Mouse (Mus musculus) hindbrain, embryonic 11.5 days (tissue): ENCODE data around the gene Cacnb2. TPM values are rescaled to one million over a fixed set of nuclear protein-coding genes. Genes with fewer than 3 reads are reported as not detected.

ENCODE experiments used
- ATAC-seq: fragments of 200-750 bp; cut with Nextera tagmentation; 2 replicates; pipeline ENCODE4 v1.8.0; 2017; ENCODE audit warnings: mild to moderate bottlenecking, moderate TSS enrichment, moderate library complexity; ENCODE audit not compliant: low FRiP score
- DNase-seq: peaks from one replicate; pipeline ENCODE4 v3.0.0-alpha.2; 2015; ENCODE audit warnings: low spot score
- H3K27ac ChIP-seq: fragments of 300-500 bp; sonication (generic); 2 replicates; pipeline ENCODE4 v1.5.1; 2014; ENCODE audit warnings: mild to moderate bottlenecking, low read depth, low read length
- H3K27me3 ChIP-seq: fragments of 300-500 bp; sonication (generic); 2 replicates; pipeline ENCODE4 v1.6.1; 2014; ENCODE audit warnings: mild to moderate bottlenecking, low read length, moderate library complexity, mixed read lengths; ENCODE audit not compliant: control insufficient read depth, insufficient read depth
- H3K36me3 ChIP-seq: fragments of 300-500 bp; sonication (generic); 2 replicates; pipeline ENCODE4 v1.6.1; 2014; ENCODE audit warnings: mild to moderate bottlenecking, low read length, moderate library complexity, mixed read lengths; ENCODE audit not compliant: control insufficient read depth, insufficient read depth
- H3K4me1 ChIP-seq: fragments of 300-500 bp; sonication (generic); replicated peaks from 2 replicates; pipeline ENCODE4 v1.6.1; 2014; ENCODE audit warnings: low read length, mixed read lengths; ENCODE audit not compliant: control insufficient read depth, insufficient read depth
- H3K4me2 ChIP-seq: fragments of 300-500 bp; sonication (generic); replicated peaks from 2 replicates; pipeline ENCODE4 v1.6.1; 2014; ENCODE audit warnings: mild to moderate bottlenecking, low read depth, low read length
- H3K4me3 ChIP-seq: fragments of 300-500 bp; sonication (generic); 2 replicates; pipeline ENCODE4 v1.5.1; 2014; ENCODE audit warnings: low read depth, low read length
- H3K9ac ChIP-seq: fragments of 300-500 bp; sonication (generic); 2 replicates; pipeline ENCODE4 v1.6.1; 2014; ENCODE audit warnings: low read depth, low read length
- H3K9me3 ChIP-seq: fragments of 300-500 bp; sonication (generic); 2 replicates; pipeline ENCODE4 v1.6.1; 2016; ENCODE audit warnings: low read length; ENCODE audit not compliant: control insufficient read depth
- WGBS: fragments of 180-500 bp; shearing (Covaris S2); extraction: QIAGEN DNeasy Blood & Tissue Kit; methylation state at CpG from one replicate; pipeline ENCODE4 v1.1.7; 2014; 5-methylcytosine and 5-hydroxymethylcytosine counted together
- polyA plus RNA-seq: library from polyadenylated mRNA; unstranded; fragments of >200 nt; fragmentation: Nextera tagmentation; extraction: Ambion mirVana; gene quantifications from 2 replicates; pipeline ENCODE4 v1.2.1, GENCODE M21; 2014

The Cacnb2 gene
- polyA plus RNA-seq, 1 experiment from 2014 or later: 2.8 TPM

DNA sequence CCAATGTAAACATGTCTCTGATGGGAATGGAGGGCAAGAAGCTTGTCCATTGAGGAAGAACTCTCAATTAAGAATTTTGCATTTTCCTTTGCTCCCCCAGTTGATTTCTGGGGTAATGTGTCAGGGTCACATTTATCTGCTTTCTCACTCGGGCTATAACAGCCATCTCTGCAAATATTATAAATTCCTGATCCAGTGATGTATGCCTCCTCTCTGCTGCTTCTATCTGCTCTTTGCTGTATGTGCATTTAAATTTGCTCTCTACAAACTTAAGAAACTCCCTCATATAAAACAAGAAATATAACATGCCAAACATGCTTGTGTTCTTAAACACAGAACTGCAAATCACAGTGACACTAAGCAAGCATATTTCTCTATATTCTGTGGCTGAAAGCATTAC, 171.5 kb downstream of the Cacnb2 start:
- Histone ChIP-seq H3K4me1 (no peaks in the 10 kb centered on the region), H3K36me3 (no peaks in the 10 kb centered on the region), H3K27ac (no peak overlapping the region), H3K9ac (no peak overlapping the region), H3K9me3 (no peaks in the 10 kb centered on the region), H3K27me3 (no peaks in the 10 kb centered on the region), H3K4me2 (no peak overlapping the region), H3K4me3 (no peak overlapping the region)
- DNase-seq (no peak), ATAC-seq (no peak)
- WGBS: 67% methylated on average over 1 of the region's 1 CpGs

DNA sequence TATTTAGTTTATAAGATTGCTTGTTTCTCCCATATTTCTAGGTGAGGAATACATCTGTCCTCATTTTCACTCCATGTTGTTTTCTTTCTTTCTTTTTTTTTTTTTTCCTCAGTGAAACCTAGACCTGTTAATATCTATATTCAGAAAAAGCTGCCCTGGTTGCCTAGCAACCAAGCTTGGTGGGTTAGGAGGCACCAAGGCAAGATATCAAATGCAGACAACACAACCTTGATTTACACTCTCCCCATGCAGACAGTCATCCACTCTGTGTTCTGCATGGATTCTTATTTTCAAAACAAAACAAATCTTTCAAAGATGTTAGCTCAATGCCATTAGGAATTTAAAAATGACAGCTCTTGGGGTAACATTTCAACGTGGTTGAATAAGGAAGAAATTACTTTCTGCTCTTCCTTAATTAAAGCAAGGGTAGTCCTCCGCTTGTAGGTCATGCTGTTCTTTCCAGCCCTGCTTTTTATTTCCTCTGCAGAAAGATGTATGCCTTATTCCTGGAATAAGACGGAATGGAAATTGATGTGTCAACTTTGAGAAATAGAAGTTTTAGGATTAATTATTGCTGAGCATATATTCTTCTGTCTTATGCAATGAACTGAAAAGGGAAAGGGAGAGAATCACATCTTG, 172.1 kb downstream of the Cacnb2 start:
- no peak overlapping the region for H3K9ac ChIP-seq
- DNase-seq (no peak), ATAC-seq (no peak)
- no peaks in the 10 kb centered on the region for H3K4me1 ChIP-seq
- WGBS: 81% methylated on average over 3 of the region's 3 CpGs
- no peaks in the 10 kb centered on the region for H3K27me3 ChIP-seq
- no peaks in the 10 kb centered on the region for H3K36me3 ChIP-seq
- no peak overlapping the region for H3K4me2 ChIP-seq
- H3K4me3 ChIP-seq: no peak overlapping the region
- H3K9me3 ChIP-seq: no peaks in the 10 kb centered on the region
- no peak overlapping the region for H3K27ac ChIP-seq

DNA sequence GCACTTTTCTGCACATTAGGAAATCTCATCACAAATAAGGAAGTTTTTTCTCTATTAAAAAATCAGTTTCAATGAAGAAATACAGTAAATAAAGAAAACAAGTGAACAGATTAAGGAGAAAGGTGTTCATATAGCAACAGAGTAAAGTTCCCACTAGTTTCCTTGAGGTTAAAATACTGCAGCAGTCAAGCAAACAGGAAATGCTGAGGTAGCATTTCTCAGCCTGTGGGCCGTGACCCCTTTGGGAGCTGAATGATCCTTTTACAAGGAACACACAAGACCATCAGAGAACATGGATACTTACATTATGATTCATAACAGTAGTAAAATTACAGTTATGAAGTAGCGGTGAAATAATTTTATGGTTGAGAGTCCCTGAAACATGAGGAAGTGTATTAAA, 185.1 kb downstream of the Cacnb2 start:
- ATAC-seq (no peak), DNase-seq (no peak)
- H3K9me3 ChIP-seq: no peaks in the 10 kb centered on the region
- H3K4me1 ChIP-seq: no peaks in the 10 kb centered on the region
- 83% methylated on average over 2 of the region's 2 CpGs for WGBS
- H3K4me2 ChIP-seq: no peak overlapping the region
- H3K36me3 ChIP-seq: no peaks in the 10 kb centered on the region
- H3K27me3 ChIP-seq: no peaks in the 10 kb centered on the region
- H3K27ac ChIP-seq: no peak overlapping the region
- no peak overlapping the region for H3K4me3 ChIP-seq
- no peak overlapping the region for H3K9ac ChIP-seq

DNA sequence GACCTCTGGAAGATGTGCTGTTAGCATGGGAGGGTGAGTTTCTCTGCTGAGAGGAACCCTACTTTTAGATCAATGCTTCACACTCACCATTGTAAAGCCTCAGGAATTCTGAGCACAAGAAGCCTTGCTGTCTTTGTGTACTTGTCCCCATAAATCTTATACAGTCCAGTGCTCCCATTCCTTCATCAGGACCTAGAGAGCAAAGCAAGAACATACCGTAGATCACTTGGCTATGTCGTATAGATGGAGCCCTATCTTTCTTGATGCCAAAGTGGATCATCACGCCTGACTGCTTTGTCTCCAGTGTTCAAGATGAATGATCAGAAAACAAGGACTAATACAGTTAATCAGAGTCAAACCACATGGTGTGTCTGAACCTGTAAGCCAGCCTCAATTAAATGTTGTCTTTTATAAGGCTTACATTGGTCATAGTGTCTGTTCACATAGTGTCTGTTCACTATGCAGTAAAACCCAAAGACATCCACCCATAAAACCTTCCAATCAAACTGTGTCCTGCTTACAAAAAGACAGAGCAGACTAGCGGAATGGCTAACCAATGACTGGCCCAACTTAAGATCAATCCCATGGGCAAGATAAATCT, 198.7 kb downstream of the Cacnb2 start:
- Histone ChIP-seq H3K4me3 (no peak overlapping the region), H3K27ac (no peak overlapping the region), H3K36me3 (no peaks in the 10 kb centered on the region), H3K27me3 (no peaks in the 10 kb centered on the region), H3K4me1 (no peaks in the 10 kb centered on the region), H3K9ac (no peak overlapping the region), H3K4me2 (no peak overlapping the region), H3K9me3 (no peaks in the 10 kb centered on the region)
- 69% methylated on average over 4 of the region's 4 CpGs for WGBS
- DNase-seq: no peak
- ATAC-seq: no peak

DNA sequence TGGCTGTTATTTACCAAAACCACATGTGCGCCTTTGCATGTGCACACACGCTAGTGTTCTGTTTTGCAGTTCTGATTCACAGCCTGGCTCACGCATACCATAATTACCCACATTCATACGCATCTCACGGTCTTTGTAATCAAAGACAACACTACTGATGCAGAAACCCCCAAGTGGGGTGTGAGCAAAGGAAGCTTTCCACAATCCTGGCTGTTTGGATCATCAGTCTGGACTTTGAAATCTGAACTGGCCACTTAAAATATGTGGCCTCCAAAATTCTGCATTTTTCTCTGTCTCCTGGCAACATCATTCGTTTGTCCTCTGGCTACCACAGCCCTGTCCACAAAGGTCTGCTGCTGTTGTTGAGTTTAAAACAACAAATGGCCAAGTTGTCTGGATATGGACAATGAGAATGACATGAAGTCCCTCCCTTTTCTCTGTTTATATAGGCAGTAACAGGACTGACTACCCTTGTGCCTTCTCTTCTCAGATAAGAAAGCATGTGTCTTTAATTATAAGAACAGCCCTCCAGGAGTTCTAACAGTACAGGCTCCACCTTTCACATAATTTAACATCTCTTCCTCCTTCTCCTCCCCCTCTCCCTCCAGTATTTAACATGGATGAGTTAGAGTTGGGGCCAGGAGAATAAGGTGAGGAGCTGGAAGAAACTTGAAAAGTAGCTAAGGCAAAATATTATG, 204.9 kb downstream of the Cacnb2 start:
- WGBS: 44% methylated on average over 6 of the region's 6 CpGs
- Histone ChIP-seq H3K27ac (no peak overlapping the region), H3K27me3 (no peaks in the 10 kb centered on the region), H3K4me3 (no peak overlapping the region), H3K4me2 (no peak overlapping the region), H3K9ac (no peak overlapping the region), H3K9me3 (no peaks in the 10 kb centered on the region), H3K4me1 (no peaks in the 10 kb centered on the region), H3K36me3 (no peaks in the 10 kb centered on the region)
- peak; percentile 19 for DNase-seq
- ATAC-seq: peak; percentile 35

DNA sequence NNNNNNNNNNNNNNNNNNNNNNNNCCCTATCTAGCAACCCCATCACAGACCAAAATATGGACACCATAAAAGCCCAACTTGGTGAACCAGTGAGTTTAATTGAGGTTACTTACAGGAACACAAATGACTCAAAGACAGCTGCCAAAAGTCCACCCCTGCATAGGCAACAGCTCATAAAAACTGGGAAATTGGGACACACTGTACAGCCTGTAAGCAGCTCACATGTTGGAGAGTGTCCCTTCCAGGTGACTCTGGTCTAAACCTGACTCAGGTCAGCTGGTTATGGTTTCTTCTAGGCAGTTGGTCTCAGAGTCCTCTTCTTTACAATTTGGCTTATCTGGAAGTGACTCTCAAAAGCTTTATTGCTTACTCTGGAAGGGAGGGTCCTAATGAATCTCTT, 212.1 kb downstream of the Cacnb2 start:
- no peak overlapping the region for H3K4me2 ChIP-seq
- no peaks in the 10 kb centered on the region for H3K27me3 ChIP-seq
- no peak overlapping the region for H3K4me3 ChIP-seq
- ATAC-seq (no peak), DNase-seq (no peak)
- H3K4me1 ChIP-seq: no peaks in the 10 kb centered on the region
- H3K36me3 ChIP-seq: no peaks in the 10 kb centered on the region
- H3K9ac ChIP-seq: no peak overlapping the region
- H3K9me3 ChIP-seq: no peaks in the 10 kb centered on the region
- H3K27ac ChIP-seq: no peak overlapping the region

DNA sequence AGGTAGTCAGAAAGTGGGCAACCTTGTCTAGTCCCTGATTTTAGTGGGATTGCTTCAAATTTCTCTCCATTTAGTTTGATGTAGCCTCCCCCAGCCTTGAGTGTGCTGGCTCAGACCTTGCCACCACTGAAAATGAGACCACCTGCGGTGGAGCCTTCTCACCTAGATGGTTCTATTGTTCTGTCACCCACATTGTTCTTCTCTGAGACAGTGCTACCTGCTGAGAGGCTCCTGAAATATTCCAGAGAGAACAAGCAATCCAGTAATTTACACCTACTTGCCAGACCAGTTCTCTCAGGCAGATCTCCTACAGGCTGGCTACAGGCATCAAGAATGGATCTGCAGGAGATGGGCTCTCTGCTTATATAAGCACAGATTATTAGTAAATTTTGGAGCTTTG, 215.8 kb downstream of the Cacnb2 start:
- no peaks in the 10 kb centered on the region for H3K27me3 ChIP-seq
- no peak overlapping the region for H3K4me2 ChIP-seq
- H3K4me1 ChIP-seq: no peaks in the 10 kb centered on the region
- no peak for ATAC-seq
- DNase-seq: no peak
- WGBS: 50% methylated on average over 1 of the region's 1 CpGs
- H3K27ac ChIP-seq: no peak overlapping the region
- H3K36me3 ChIP-seq: no peaks in the 10 kb centered on the region
- H3K4me3 ChIP-seq: no peak overlapping the region
- no peaks in the 10 kb centered on the region for H3K9me3 ChIP-seq
- H3K9ac ChIP-seq: no peak overlapping the region

DNA sequence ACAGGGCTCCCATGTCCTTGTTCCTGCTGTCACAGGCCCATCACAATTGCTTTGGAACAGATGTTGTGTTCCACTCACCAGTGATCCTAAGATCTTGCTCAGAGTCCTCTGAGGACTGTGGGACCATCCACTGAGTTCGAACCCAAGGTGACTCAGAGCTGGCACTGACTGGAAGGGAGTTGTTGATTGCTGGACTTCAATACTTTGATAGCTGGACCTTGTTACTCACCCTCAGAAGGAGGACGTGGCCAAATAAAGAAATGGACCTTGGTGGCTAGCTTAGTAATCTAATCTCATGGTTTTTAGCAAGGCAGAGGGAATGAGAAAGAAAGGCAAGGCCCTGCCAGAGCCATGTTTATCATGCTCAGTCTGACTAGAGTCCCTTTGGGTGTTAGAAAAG, 218.1 kb downstream of the Cacnb2 start:
- DNase-seq (no peak), ATAC-seq (no peak)
- H3K27ac ChIP-seq: no peak overlapping the region
- H3K4me1 ChIP-seq: no peaks in the 10 kb centered on the region
- no peaks in the 10 kb centered on the region for H3K9me3 ChIP-seq
- H3K36me3 ChIP-seq: no peaks in the 10 kb centered on the region
- H3K27me3 ChIP-seq: no peaks in the 10 kb centered on the region
- H3K4me3 ChIP-seq: no peak overlapping the region
- H3K4me2 ChIP-seq: no peak overlapping the region
- no peak overlapping the region for H3K9ac ChIP-seq
- WGBS: 83% methylated on average over 2 of the region's 2 CpGs

DNA sequence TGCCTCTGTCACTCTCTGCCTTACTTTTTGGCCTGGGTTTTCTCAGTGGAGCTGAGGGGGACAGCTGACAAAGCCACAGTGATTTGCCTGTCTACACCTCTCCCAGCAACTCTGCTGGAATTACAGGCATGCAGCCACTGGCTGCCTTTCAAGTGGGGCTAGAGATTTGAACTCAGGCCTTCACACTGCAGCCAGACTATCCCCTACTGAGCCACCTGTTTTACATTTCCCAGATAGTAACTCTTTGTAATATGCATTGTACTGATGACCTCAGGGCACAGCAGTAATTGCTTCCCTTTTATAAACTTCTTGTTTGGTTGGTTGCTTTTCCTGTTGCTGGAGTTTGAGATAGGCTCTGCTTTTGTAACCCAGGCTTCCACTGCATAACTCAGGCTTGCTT, 220.2 kb downstream of the Cacnb2 start:
- Histone ChIP-seq H3K36me3 (no peaks in the 10 kb centered on the region), H3K27me3 (no peaks in the 10 kb centered on the region), H3K9me3 (no peaks in the 10 kb centered on the region), H3K9ac (no peak overlapping the region), H3K4me1 (no peaks in the 10 kb centered on the region), H3K27ac (no peak overlapping the region), H3K4me2 (no peak overlapping the region), H3K4me3 (no peak overlapping the region)
- ATAC-seq: no peak
- no peak for DNase-seq
